Mouse (Mus musculus) large intestine, adult 2 months (tissue): Measurements from ENCODE around the gene Adgrf5. TPM values are rescaled to one million over a fixed set of nuclear protein-coding genes. Genes with fewer than 3 reads are reported as not detected.

Source experiments
- DNase-seq: peaks from one replicate; pipeline ENCODE4 v3.0.0-alpha.2; 2012; ENCODE audit warnings: low read depth, low spot score
- WGBS: fragments of 180-500 bp; shearing (Covaris S2); methylation state at CpG from one replicate; pipeline ENCODE4 v1.1.7; 2018; 5-methylcytosine and 5-hydroxymethylcytosine counted together
- polyA plus RNA-seq: library from polyadenylated mRNA; depleted of rRNA; stranded (reverse); fragments of >200 nt; gene quantifications from 2 replicates; pipeline ENCODE4 v1.2.3, GENCODE M21; 2012; rRNA removed

Adgrf5 gene
- polyA plus RNA-seq, 1 experiment = 3.1 TPM

- no peak for DNase-seq
These were observed 144.3 kb downstream of the Adgrf5 start for GRCm38 (mm10) chr17:43504594-43504934.

More at GRCm38 (mm10) chr17:43504594-43504934, 144.3 kb downstream of the Adgrf5 start:
- WGBS = 30% methylated on average over 6 of the region's 6 CpGs

Other genes with a start within 250 kb of the Adgrf5 start
- 0.04 and 0.12 TPM in 2 replicates for gene Adgrf1, start 90.1 kb upstream of the Adgrf5 start, polyA plus RNA-seq
- 215 and 313 TPM in 2 replicates for gene Mep1a, start 142.4 kb downstream of the Adgrf5 start, polyA plus RNA-seq
- gene Ankrd66, start 183.2 kb downstream of the Adgrf5 start, polyA plus RNA-seq = 0.17 and 0.19 TPM in 2 replicates
- 9.4 and 18.8 TPM in 2 replicates for gene Pla2g7, start 207.6 kb downstream of the Adgrf5 start, polyA plus RNA-seq